Mouse (Mus musculus) lung, adult 2 months (tissue): ENCODE results near the gene Dna2.

Experiments
- CTCF ChIP-seq: fragments of 200-500 bp; IDR thresholded peaks from 2 replicates; pipeline ENCODE4 v1.5.1; 2011; ENCODE audit warnings: mild to moderate bottlenecking, low read length, control low read depth; ENCODE audit not compliant: insufficient read depth
- POLR2A ChIP-seq: fragments of 200-500 bp; IDR thresholded peaks from 2 replicates; pipeline ENCODE4 v1.6.1; 2011; ENCODE audit warnings: low read depth, mild to moderate bottlenecking, control low read depth, low read length, borderline replicate concordance; ENCODE audit errors: extremely low read depth

DNA sequence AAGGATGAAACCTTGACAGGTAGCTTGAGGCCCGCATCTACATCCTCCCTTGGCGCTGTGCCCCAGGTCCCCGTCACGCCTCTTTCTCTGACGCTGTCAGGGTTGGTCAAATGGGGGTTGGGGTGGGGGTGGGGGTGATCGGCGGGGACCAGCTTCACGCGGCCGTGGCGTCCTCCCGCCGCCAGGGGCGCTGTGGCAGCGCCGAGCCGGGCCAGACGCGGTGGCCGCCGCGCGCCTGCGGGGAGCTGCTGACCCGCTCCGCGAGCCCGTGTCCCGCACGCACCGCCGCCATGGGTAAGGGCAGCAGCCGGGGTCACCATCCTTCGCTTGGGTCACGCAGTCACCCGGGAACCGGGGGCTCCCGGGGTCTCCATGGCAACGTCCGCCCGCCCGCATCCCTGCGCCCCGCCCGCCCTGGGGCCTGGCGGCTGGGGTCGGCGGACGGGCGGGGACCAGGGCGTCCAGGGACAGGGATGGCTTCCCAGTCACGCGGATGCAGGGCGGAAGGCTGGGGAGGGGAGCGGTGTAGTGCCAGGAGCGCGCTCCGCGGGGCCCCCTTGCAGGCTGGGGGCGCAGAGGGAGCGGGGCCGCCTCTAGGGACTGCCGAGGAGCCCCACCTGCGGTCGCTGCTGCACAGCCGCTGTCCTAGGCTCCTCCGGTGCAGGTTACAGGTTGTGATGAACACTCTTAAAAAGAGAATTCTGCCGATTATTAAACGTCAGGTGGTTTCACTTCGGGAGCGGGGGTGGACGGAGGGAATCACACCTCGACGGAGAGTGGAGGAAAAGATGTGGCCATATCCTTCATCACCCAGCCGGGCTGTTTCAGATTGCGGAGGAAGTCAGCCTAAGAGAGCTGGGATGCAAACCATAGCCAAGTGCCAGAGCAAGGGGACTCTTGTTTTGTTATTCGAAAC lies 33.5 kb downstream of the Dna2 start, which contains the start of gene Rufy2:
- TF ChIP-seq POLR2A: no peak; the same call in 1 of the 2 replicates
- TF ChIP-seq CTCF: peak; percentile 35; the same call in 1 of the 2 replicates
